Mouse (Mus musculus): ENCODE results near the gene Pnpla3. TPM values are rescaled to one million over a fixed set of nuclear protein-coding genes. Genes with fewer than 3 reads are reported as not detected.

Gene Pnpla3
- polyA plus RNA-seq, 1 experiment from 2014 or later = 0.49 TPM

GRCm38 (mm10) chr15:84207327-84207726 is 39.7 kb downstream of the Pnpla3 start:
- Histone ChIP-seq H3K36me3 (ENCODE audit: insufficient read depth, low read length) (peaks cover 10% of the 10 kb centered on the region; the same call in 1 of the 2 replicates), H3K9ac (replicated peaks; ENCODE audit: low read depth) (no peak overlapping the region), H3K4me3 (ENCODE audit: low read depth, low read length) (no peak overlapping the region), H3K27me3 (replicated peaks; ENCODE audit: insufficient read depth, low read length) (no peaks in the 10 kb centered on the region), H3K4me2 (replicated peaks; ENCODE audit: low read depth, low read length) (no peak overlapping the region), H3K9me3 (ENCODE audit: low read length) (no peaks in the 10 kb centered on the region), H3K4me1 (ENCODE audit: insufficient read depth, low read depth, low read length) (no peaks in the 10 kb centered on the region), H3K27ac (ENCODE audit: low read length) (no peak overlapping the region)
- no peak for TF ChIP-seq EP300 (IDR thresholded peaks at IDR 0.05)
- no peak for TF ChIP-seq CTCF (IDR thresholded peaks at IDR 0.05)
- no peak for ATAC-seq
- WGBS = 93% methylated on average over 4 of the region's 4 CpGs
- DNase-seq (ENCODE audit: low spot score) = no peak

DNA sequence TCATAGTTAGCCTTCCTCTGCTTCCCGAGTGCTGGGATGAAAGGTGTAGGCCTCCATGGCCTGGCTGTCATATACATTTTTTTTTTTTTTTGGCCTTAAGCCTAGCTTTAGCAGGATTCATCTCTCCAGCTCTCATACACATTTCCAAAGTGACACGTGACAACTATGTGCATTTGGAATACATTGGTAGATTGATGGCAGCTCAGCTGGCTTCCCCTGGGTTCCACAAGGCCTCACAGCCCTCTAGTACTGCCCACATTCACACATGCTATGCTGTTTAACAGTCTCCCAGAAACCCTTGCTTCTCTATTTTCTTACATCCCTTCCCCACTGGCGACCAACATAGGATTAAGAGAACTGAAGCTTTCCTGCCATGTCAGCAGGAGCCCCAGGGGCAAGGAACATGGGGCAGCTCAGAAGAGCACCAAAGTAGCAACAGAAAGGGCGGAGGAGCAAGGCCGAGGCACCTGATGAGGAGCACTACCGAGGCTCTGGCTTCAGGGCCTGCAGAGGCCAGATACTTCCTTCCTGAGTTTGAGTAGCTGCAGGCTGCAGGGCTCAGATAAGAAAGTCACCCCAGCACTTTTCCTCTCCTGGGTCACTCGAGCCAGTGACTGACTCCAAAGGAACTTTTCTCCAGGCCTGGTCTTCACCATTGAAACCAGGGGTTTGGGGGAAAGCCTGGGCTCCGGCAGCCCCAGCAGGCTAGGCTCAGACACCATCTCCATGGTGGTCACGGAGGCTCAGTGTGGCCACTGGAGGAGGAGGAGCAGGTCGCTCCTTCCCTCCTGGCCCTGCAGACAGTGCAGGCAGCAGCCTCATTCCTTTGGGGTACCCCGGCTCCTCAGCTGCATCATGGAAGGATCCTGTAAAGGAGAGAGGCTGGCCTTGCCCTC is 42.1 kb downstream of the Pnpla3 start:
- 66% methylated on average over 11 of the region's 11 CpGs for WGBS
- Histone ChIP-seq H3K4me1 (ENCODE audit: insufficient read depth, low read depth, low read length) (no peaks in the 10 kb centered on the region), H3K27me3 (replicated peaks; ENCODE audit: insufficient read depth, low read length) (no peaks in the 10 kb centered on the region), H3K4me2 (replicated peaks; ENCODE audit: low read depth, low read length) (no peak overlapping the region), H3K9ac (replicated peaks; ENCODE audit: low read depth) (no peak overlapping the region), H3K27ac (ENCODE audit: low read length) (no peak overlapping the region), H3K4me3 (ENCODE audit: low read depth, low read length) (no peak overlapping the region), H3K36me3 (ENCODE audit: insufficient read depth, low read length) (peaks cover 14% of the 10 kb centered on the region; the same call in 1 of the 2 replicates), H3K9me3 (ENCODE audit: low read length) (no peaks in the 10 kb centered on the region)
- peak; percentile 55 for ATAC-seq
- DNase-seq (ENCODE audit: low spot score) = peak; percentile 36
- 0 out of 2 replicates have a peak, but pooled peaks have one; percentile 32 for TF ChIP-seq EP300 (IDR thresholded peaks at IDR 0.05)
- TF ChIP-seq CTCF (IDR thresholded peaks at IDR 0.05) = no peak

DNA sequence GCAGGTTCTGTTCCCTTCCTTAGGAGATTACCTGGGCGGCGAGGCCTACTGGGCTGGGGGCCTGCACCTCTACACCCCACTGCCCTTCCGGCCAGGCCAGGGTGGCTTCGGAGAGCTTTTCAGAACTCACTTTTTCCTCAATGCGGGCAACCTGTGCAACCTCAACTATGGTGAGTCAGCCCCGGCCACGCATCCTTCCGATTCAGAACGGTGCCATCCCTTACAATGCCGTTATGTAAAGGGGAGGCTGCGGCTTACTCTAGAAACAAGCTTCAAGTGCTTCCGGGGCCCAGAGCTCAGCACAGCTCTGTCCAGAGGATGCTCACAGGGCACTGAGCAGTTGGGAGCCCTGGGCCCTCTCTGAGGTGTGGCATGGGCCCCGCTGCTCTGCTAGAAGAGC is 42.8 kb downstream of the Pnpla3 start:
- Histone ChIP-seq H3K4me3 (ENCODE audit: low read depth, low read length) (no peak overlapping the region), H3K9me3 (ENCODE audit: low read length) (no peaks in the 10 kb centered on the region), H3K36me3 (ENCODE audit: insufficient read depth, low read length) (peaks cover 16% of the 10 kb centered on the region; the same call in 1 of the 2 replicates), H3K27me3 (replicated peaks; ENCODE audit: insufficient read depth, low read length) (no peaks in the 10 kb centered on the region), H3K27ac (ENCODE audit: low read length) (no peak overlapping the region), H3K4me1 (ENCODE audit: insufficient read depth, low read depth, low read length) (no peaks in the 10 kb centered on the region), H3K9ac (replicated peaks; ENCODE audit: low read depth) (no peak overlapping the region), H3K4me2 (replicated peaks; ENCODE audit: low read depth, low read length) (no peak overlapping the region)
- TF ChIP-seq CTCF (IDR thresholded peaks at IDR 0.05) = no peak
- TF ChIP-seq EP300 (IDR thresholded peaks at IDR 0.05) = no peak
- no peak for ATAC-seq
- 91% methylated on average over 13 of the region's 13 CpGs for WGBS
- no peak for DNase-seq (ENCODE audit: low spot score)

DNA sequence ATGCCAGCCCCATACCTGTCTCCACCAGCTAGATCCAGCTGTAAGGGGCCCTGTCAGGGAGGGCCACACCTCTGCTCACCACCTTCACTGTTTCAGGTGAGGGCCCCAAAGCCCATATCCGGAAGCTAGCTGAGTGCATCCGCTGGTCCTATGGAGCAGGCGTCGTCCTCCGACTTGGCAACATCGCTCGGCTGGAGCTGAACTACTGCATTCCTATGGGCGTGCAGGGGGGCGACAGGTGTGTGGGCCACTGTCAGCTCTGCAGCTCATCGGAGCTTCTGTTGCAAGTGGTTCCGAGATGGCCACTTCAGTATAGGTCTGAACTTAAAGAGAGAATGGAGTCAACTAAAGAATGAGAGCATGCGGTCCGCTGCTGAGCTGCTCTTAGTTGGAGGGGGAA is 43.3 kb downstream of the Pnpla3 start:
- WGBS = 85% methylated on average over 13 of the region's 13 CpGs
- Histone ChIP-seq H3K36me3 (ENCODE audit: insufficient read depth, low read length) (peaks cover 16% of the 10 kb centered on the region; the same call in 1 of the 2 replicates), H3K27ac (ENCODE audit: low read length) (no peak overlapping the region), H3K27me3 (replicated peaks; ENCODE audit: insufficient read depth, low read length) (no peaks in the 10 kb centered on the region), H3K4me2 (replicated peaks; ENCODE audit: low read depth, low read length) (no peak overlapping the region), H3K4me1 (ENCODE audit: insufficient read depth, low read depth, low read length) (no peaks in the 10 kb centered on the region), H3K9me3 (ENCODE audit: low read length) (no peaks in the 10 kb centered on the region), H3K9ac (replicated peaks; ENCODE audit: low read depth) (no peak overlapping the region), H3K4me3 (ENCODE audit: low read depth, low read length) (no peak overlapping the region)
- DNase-seq (ENCODE audit: low spot score) (no peak), ATAC-seq (no peak)
- TF ChIP-seq EP300 (IDR thresholded peaks at IDR 0.05) = no peak
- TF ChIP-seq CTCF (IDR thresholded peaks at IDR 0.05) = no peak

DNA sequence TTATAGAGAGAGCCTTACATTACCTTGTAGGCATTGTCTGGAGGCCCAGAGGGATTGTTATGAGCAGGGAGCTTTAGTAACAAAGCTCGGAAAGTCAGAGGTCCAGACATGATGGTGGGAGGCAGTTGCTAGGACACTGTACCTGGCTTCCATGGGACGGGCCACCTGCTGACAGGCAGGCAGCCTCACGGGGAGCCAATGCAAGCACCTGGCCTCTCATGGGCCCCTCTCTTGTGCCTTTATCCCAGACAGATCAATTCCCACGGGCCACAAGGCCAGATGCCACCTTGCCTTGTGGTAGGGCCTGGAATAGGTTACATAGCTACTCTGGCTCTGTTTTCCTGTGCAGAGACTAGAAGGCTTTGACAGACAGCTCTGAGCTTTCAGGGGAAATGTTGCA is 43.9 kb downstream of the Pnpla3 start:
- 66% methylated on average over 4 of the region's 4 CpGs for WGBS
- ATAC-seq (no peak), DNase-seq (ENCODE audit: low spot score) (no peak)
- Histone ChIP-seq H3K4me2 (replicated peaks; ENCODE audit: low read depth, low read length) (no peak overlapping the region), H3K9me3 (ENCODE audit: low read length) (no peaks in the 10 kb centered on the region), H3K36me3 (ENCODE audit: insufficient read depth, low read length) (peaks cover 16% of the 10 kb centered on the region; the same call in 1 of the 2 replicates), H3K27me3 (replicated peaks; ENCODE audit: insufficient read depth, low read length) (no peaks in the 10 kb centered on the region), H3K27ac (ENCODE audit: low read length) (no peak overlapping the region), H3K9ac (replicated peaks; ENCODE audit: low read depth) (no peak overlapping the region), H3K4me1 (ENCODE audit: insufficient read depth, low read depth, low read length) (no peaks in the 10 kb centered on the region), H3K4me3 (ENCODE audit: low read depth, low read length) (no peak overlapping the region)
- TF ChIP-seq CTCF (IDR thresholded peaks at IDR 0.05) = no peak
- no peak for TF ChIP-seq EP300 (IDR thresholded peaks at IDR 0.05)

- ATAC-seq (peak; percentile 29; the same call in 1 of the 2 replicates), DNase-seq (ENCODE audit: low spot score) (peak; percentile 77)
- Histone ChIP-seq H3K9ac (replicated peaks; ENCODE audit: low read depth) (no peak overlapping the region), H3K9me3 (ENCODE audit: low read length) (no peaks in the 10 kb centered on the region), H3K36me3 (ENCODE audit: insufficient read depth, low read length) (peaks cover 16% of the 10 kb centered on the region; the same call in 1 of the 2 replicates), H3K4me3 (ENCODE audit: low read depth, low read length) (no peak overlapping the region), H3K27ac (ENCODE audit: low read length) (no peak overlapping the region), H3K27me3 (replicated peaks; ENCODE audit: insufficient read depth, low read length) (no peaks in the 10 kb centered on the region), H3K4me2 (replicated peaks; ENCODE audit: low read depth, low read length) (no peak overlapping the region), H3K4me1 (ENCODE audit: insufficient read depth, low read depth, low read length) (no peaks in the 10 kb centered on the region)
- TF ChIP-seq CTCF (IDR thresholded peaks at IDR 0.05) (peak; percentile 98), EP300 (IDR thresholded peaks at IDR 0.05) (no peak)
- 50% methylated on average over 6 of the region's 6 CpGs for WGBS
These were observed 44.6 kb downstream of the Pnpla3 start for GRCm38 (mm10) chr15:84212031-84212755.
